Mouse (Mus musculus) frontal cortex, adult (tissue): Measurements from ENCODE around the gene Axl.

ENCODE experiments used
- ATAC-seq: cut with Nextera tagmentation; 2 replicates; pipeline ENCODE4 v1.9.2; 2017; ENCODE audit warnings: mild to moderate bottlenecking, moderate library complexity, mixed read lengths; ENCODE audit not compliant: low TSS enrichment

Gene Axl

GRCm38 (mm10) chr7:25711165-25711564 is 77.3 kb downstream of the Axl start:
- ATAC-seq, result no peak

GRCm38 (mm10) chr7:25710519-25711130 is 77.9 kb downstream of the Axl start:
- peak; percentile 31 for ATAC-seq

DNA sequence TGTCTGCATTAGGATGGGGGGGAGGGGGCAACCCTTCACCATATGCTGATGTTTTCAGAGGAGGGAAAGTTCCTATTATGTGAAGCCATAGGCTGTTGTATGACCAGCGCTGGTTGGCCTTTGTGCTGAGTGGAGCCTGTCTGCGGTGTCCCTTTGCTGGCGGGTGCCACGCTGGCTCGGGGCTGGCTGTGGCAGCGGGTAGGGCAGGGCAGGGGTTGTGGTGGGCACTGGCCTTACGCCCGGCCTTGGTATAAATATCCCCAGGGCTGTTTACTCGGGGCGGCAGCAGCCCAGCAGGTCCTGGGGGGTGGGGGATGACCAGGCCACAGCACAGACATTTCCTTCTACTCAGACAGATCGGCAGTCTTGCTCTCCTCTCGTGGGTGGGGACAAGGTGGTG is 78.5 kb downstream of the Axl start:
- no peak for ATAC-seq

DNA sequence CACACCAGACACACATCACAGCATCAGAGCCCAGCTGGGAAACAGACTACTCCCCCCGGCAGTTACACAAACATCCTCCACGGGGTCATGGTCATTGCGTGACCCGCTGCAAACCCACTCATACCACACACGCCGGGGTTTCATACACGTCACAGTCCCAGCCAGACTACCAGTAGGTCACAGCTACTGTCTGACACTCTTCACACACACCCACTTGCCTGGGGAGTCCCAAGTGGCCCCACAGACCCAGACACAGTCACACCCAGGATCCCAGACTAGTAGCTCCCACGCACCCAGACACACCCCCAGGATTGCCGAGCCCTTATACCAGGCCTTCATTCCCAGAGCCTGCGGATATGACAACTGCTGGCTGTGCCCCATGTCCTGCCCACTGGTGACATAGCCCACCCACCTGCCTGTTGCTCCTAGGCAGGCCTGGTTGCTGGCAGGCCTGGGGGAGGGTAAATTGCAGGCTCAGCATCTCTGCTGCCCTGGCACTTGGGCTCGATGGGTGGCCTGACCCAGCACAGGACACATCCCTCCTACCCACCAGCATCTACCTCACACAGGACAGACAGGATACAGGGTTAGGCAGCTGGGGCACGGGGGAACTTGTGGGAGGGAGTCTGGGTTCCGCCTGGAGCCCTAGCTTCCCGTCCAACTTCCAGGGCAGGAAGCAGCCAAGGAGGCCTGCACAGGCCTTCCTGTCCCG is 80.8 kb downstream of the Axl start:
- no peak for ATAC-seq
